Mouse (Mus musculus) gastrocnemius, postnatal 25 days (tissue): ENCODE data around the gene Rbm17. TPM values are rescaled to one million over a fixed set of nuclear protein-coding genes. Genes with fewer than 3 reads are reported as not detected.
"Not testable (repeated sequence)": the region's sequence is repeated elsewhere in the genome, so short reads cannot be mapped to it uniquely, and the experiment has no call there.

Source experiments
- DNase-seq: peaks from one replicate; pipeline ENCODE4 v3.0.0; 2022
- long read RNA-seq, 2 experiments: library from polyadenylated mRNA; stranded (forward); transcript quantifications; one replicate each; pipeline ENCODE4 v2.0.0; 2021
- total RNA-seq, 2 experiments: library from RNA; stranded (reverse); gene quantifications; 1 replicate in 1 of 2; 2 replicates in 1 of 2; pipeline ENCODE4 v1.2.3; 2021

Rbm17 gene
- 10 to 100 TPM; 44.1 to 55.2 TPM for total RNA-seq
- long read RNA-seq, experiment 1, transcript Rbm17-201 (12 exons, 1,599 nt), result major isoform, 45 of 62 reads
- long read RNA-seq, experiment 1, partial matches to known transcripts, result 12 of 62 reads
- long read RNA-seq, experiment 1, other reads (novel, unspliced or antisense), result 2 of 62 reads
- long read RNA-seq, experiment 2, transcript Rbm17-201 (12 exons, 1,599 nt), result major isoform, 35 of 45 reads
- long read RNA-seq, experiment 2, partial matches to known transcripts, result 8 of 45 reads
- long read RNA-seq, experiment 2, other reads (novel, unspliced or antisense), result 1 of 45 reads

DNA sequence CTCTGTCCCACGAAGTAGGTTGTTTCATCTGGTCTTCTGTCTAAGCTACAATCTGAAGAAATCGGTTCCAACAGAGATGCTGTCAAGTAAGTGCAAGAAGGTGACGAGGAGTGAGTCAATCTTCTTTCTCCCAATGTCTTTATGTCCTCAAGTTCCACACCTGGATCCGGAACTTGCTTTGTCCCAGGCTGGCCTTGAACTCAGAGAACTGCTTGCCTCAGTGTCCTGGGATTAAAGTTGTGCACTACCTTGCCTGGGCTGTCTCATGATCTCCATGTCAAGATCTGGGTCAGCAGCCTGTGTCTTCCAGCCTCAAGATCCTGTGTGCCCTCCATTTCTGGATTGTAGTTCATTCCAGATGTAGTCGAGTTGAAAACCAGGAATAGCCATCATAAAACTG lies at the start of gene Rbm17:
Gene Rbm17, minus strand, starts transcription at position 101 of the 400 bp plus-strand sequence.
- no peak for DNase-seq

DNA sequence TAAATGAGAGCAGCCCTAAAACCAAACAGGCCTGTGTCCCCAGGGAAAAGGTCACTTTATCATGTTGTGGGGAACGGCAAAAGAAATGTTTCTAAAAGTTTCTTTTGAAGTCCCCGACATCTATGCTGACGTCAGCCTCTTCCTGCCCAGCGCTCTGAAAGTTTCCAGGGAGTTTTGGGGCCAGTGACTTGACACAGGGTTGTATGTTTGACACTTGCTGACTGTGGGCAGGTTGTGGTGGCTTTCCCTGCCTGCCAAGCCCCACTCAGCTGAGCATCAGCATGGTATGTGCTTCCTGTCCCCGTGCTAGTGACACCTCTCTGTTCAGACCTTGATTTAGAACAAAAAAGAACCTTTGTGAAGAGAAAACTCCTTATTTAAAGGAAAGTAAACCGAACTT lies 49.4 kb upstream of the Rbm17 start:
- DNase-seq, result no peak

DNA sequence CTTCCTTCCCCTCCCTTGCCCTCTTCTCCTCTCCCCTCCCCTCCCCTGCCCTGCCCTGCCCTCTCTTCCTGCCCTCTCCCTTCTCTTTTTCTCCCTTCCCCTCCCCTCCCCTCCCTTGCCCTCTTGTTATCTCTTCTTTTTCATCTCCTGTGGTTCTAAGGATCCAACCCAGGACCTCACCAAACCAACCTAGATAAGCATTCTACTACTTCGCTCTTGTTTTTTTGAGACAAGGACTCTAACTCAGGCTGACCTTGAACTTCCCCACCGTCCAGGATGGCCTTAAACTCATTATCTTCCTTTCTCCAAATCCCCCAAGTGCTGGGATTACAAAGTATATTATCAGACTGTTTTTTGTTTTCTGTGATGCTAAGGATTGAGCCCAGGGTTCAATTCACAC lies 48.8 kb upstream of the Rbm17 start:
- DNase-seq, result no peak

DNA sequence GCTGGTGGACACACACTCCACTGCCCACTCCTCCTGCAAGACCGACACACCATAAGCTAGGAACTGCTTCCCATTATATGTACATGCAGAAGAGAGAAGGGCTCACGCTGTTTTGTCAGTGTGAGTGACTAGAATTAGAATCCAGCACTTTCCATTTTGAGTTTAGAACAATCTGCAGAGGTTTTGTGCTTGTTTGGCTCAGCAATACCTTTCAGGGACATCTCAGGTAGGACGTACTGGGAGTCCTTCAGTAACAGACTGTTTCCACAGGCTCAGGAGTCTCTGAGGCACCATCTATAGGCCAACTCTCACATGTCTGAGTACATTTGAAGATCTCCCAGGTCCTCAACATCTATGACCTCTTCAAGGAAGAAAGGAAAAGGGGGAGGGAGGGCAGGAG lies 48.2 kb upstream of the Rbm17 start:
- DNase-seq, result no peak

- no peak for DNase-seq
Observed at GRCm38 (mm10) chr2:11651476-11651875, 47.5 kb upstream of the Rbm17 start.

GRCm38 (mm10) chr2:11645297-11645696 lies 41.3 kb upstream of the Rbm17 start:
- no peak for DNase-seq

DNA sequence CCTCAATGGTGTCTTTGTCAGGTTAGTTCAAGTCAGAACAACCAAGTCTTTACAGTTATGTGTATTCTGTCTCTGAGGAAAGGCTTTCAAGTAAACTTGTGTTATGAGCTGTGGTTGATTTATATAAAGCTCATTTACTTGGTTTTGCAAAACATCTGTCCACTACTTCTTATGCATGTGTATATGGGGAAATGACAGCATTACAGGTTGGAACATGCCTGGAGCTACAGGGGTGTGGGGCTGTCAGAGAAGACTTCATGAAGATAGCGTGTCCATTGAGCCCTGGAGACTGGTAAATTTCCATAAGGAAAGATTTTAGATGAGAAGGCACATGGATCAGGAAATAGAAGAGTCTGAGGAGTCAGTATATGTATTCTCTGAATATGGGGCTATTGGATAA lies 40.1 kb upstream of the Rbm17 start:
- no peak for DNase-seq

DNA sequence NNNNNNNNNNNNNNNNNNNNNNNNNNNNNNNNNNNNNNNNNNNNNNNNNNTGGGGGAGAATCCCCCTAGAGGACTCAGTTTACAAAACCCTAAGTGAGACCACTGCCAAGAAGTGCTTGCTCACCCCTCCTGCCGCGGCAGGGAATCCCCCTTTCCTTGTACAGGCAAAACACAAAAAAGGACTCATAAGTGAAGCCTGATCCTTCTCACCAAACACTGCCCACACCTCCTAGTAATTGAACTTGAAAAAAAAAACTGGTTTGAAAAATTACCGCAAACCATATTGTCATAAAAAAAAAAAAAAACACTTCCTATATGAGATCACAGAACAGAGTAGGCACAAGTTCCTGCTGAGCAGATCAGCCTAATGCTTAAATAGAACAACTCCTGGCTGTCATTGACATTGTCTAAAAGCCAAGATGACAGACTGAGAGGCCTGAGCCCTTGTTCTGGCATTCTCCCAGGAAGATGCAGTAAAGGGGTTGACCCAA lies 38.5 kb upstream of the Rbm17 start, which contains the start of gene Il2ra:
Gene Il2ra, plus strand, starts transcription at position 357 of the 491 bp plus-strand sequence.
- no peak for DNase-seq

DNA sequence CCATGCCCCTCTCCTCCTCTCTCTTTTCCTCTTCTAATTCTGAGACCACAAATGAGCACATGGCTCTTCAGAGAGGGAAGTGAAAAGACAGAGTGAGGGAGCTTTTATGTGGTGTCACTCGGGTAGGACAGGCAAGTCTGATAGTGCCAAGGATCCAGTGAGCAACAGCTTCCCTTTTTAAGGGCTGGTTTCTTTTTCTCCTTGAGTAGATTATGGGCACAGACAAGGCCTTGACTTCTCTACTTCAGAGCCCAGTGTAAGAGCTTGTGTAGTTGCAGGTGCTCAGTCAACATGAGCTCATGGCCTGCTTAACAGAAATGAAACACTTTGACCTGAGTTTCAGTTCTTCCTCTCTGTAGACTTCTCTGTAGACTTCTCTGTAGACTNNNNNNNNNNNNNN lies 33.2 kb upstream of the Rbm17 start:
- no peak for DNase-seq

GRCm38 (mm10) chr2:11636138-11636480 lies 32.2 kb upstream of the Rbm17 start:
- DNase-seq, result no peak

GRCm38 (mm10) chr2:11635471-11636137 lies 31.7 kb upstream of the Rbm17 start:
- no peak for DNase-seq

DNA sequence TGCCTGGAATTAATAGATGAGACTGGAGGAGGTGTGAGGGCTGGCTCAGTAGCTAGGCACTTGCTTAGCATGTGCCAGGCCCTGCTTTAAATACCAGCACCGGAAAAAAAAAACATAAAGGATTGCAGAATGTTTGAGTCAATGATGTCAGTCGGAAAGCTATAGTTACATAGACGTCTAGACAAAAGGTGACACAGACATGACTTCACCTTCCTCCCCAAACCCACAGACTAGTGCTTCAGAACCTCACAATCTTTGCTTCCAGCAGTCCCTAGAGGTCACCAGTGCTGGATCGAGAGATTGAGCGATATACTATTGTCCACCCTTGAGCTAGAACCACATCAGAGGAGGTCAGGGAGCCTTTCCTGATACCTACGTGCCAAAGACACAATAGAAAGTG lies 31.1 kb upstream of the Rbm17 start:
- no peak for DNase-seq

DNA sequence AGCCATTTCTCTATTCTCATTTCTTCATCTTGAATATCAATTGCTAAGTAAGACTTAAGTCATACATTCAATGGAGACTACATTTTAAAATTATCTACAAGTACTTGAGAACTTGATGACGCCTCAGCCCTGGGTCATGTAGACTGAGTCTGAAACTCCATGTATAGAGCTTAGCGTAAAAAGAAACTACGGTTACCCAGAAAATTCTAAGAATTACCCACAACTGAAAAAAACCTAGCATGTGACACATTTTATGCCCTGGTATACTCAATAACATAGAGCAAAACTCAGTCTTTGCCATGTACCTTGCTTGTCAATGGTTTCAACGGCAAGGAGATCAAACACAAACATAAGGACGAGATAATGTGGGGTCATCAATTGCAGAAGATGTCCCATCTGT lies 21.9 kb upstream of the Rbm17 start, which contains the start of gene Gm17490:
Gene Gm17490, minus strand, starts transcription at position 375 of the 400 bp plus-strand sequence.
- no peak for DNase-seq

DNA sequence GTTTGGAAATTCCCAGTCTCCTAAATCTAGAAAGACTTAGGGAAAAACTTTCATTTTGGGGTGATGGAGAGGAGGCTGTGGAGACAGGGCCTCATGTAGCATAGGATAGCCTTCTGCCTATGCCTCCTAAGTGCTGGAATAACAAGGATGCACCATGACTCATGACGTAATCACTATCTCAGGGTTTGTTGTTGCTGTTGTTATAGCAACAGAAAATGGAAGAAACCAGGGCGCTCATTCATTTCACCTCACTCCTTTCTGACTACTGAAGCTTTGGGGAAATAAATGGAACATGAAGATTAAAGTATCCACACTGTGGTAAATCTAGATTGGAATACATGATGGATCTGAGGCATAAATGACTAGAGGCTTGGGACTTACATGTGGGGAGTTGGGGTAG lies 19.8 kb upstream of the Rbm17 start:
- DNase-seq, result no peak

DNA sequence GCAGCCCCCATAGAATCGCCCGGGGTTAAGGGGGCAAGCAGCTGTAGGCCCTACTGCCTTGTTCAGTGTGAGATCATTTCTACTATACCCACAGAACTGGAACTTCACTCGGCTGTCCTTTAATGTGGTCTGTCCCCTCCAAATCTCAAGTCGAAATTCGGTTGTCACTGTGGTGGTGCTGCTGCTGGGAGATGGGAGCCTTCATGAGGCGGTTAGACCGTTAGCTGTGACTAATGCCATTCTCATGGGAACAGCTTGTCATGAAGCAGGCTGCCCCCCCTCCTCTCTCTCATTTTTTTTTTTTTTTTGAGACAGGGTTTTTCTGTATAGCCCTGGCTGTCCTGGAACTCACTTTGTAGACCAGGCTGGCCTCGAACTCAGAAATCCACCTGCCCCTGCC lies 19.2 kb upstream of the Rbm17 start:
- DNase-seq, result no peak

- DNase-seq, result no peak
Observed at GRCm38 (mm10) chr2:11619598-11619997, 15.6 kb upstream of the Rbm17 start.

DNA sequence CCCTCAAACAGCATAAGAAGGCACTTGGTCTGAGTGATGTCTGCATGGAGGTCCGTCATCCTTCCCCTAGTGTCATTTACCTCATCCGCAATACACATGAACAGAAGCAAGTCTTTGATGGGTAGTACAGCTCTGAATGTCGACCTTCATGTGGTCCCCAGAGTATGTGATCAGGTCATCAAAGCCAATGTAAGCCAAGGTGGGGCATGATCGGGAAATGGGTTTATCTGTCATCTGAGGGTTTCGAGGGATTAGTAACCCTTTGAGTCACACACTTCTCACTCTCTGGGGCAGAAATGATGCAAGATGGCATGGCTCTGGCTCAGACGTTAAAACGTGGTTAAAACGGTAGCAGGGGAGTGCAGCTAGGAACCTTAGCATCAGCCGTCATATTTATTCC lies 12.9 kb upstream of the Rbm17 start:
- no peak for DNase-seq

GRCm38 (mm10) chr2:11612939-11613338 lies 9.0 kb upstream of the Rbm17 start:
- DNase-seq, result not testable (repeated sequence)

GRCm38 (mm10) chr2:11606718-11607117 lies 2.8 kb upstream of the Rbm17 start:
- DNase-seq, result not testable (repeated sequence)

DNA sequence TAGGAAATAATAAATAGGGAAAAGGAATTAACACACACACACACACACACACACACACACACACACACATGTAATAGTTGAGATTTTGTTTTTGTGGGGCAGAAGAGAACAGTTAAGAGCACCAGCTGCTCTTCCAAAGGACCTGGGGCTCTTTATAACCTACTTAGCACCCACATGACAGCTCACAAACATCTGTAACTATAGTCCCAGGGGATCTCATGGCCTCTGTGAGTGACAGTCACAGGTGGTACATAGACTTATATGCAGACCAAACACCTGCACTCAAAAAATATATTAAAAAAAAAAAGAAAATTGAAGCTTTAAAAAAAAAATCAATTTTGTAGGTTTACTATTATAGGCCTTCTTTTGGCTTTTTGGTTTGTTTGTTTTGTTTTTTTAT lies 958 bp upstream of the Rbm17 start:
- no peak for DNase-seq

DNA sequence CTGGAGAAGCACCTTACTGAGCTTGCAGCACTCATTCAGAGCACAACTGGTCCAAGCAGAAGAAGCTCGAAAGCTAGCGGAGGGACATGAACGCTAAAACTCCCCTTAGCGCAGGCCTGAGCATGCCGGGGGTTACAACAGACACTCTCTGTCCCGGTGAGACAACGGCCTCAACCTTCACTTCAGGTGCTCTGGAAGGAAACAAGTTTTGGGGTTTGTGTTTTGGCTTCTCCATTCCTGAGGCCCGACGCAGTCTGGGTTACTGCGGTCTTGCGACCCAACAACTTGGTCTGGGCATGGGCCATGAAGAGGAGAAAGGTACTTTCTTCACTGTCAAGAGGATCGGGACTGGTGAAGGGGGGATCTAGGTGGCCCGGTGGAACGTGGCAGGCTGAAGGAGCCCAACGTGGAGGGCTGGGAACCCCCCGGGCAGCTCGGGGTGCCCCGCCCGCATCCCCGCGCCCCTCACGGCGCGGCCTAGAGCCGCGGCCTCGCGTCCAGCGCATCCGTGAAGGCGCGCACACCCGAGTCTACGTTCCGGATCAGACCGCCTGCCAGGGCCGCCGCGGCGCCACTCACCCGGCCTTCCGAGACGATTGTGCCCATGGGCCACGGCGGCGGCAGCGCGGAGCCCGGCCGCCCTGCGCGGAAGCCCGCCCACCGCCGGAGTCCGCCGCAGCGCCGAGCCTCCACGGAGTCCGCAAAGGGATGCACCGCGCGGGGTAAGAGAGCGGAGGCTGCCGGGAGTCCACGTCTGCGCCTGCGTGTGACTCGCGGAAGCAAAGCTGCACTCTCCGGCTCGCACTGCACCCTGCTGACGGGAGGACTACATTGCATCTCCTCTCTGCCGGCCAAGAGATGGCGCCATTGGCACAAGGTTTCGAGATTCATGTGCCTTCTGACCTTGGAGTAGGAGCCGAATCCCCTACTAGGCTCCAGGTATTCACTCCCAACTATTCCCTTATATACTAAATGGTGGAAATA lies 1.2 kb downstream of the Rbm17 start:
- DNase-seq, result peak; percentile 91

GRCm38 (mm10) chr2:11601795-11602194 lies 2.2 kb downstream of the Rbm17 start:
- no peak for DNase-seq

DNA sequence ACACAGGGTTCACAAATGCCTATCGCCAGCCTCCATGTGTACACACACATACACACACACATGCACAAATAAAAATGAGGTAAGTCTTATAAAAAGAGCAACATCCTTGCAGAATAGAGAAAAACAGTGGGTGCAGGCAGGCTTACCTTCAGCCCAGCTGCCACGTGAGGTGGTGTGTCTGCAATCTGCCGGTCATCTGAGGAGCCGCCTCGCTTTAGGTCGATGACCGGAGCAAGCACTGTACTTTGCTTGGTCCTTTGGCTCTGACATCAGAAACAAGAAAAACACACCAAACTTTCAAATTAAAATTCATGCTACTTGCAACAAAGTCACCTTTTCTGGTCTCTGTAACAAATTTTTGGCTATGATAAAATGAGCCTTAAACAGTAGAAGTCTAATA lies 6.0 kb downstream of the Rbm17 start:
- no peak for DNase-seq
